Mouse (Mus musculus) cerebellum, adult 2 months (tissue): ENCODE results near the gene Tmem237.

ENCODE experiments used
- CTCF ChIP-seq: fragments of 200-500 bp; IDR thresholded peaks from 2 replicates; pipeline ENCODE4 v1.5.1; 2011; ENCODE audit warnings: low read depth, mild to moderate bottlenecking, control low read depth, low read length, moderate library complexity, borderline replicate concordance; ENCODE audit not compliant: insufficient read depth
- POLR2A ChIP-seq: fragments of 200-500 bp; IDR thresholded peaks from 2 replicates; pipeline ENCODE4 v1.6.1; 2011; ENCODE audit warnings: low read length, control low read depth, borderline replicate concordance; ENCODE audit not compliant: insufficient read depth

DNA sequence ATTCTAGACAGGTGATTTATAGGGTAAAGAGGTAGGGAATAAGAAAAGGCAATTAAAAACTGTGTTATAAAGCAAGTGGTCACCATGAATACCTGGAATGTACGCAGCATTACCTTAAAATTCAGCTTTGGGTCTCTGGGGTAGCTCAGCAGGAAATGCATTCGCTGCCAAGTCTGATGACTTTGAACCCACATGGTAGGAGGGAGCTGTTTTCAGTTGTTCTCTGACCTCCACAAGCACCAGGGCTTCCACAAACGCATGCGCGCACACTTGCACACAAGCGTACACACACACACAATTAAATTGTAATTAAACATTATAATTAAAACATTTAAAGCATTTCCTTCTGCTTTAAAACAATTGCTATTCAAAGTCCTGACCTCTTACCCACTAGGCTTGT lies 40.7 kb upstream of the Tmem237 start:
- TF ChIP-seq POLR2A (no peak), CTCF (no peak)
